Mouse (Mus musculus) embryonic facial prominence, embryonic 11.5 days (tissue): ENCODE results near the gene Castor1. TPM values are rescaled to one million over a fixed set of nuclear protein-coding genes. Genes with fewer than 3 reads are reported as not detected.
"Not testable (repeated sequence)": the region's sequence is repeated elsewhere in the genome, so short reads cannot be mapped to it uniquely, and the experiment has no call there.

Experiments used
- ATAC-seq: fragments of 200-750 bp; cut with Nextera tagmentation; replicated peaks from 2 replicates; pipeline ENCODE4 v1.8.0; 2017; ENCODE audit warnings: low read depth; ENCODE audit not compliant: insufficient number of reproducible peaks, low FRiP score, low TSS enrichment
- DNase-seq: peaks from one replicate; pipeline ENCODE4 v3.0.0-alpha.2; 2015; ENCODE audit warnings: low spot score
- H3K27ac ChIP-seq: fragments of 300-500 bp; sonication (generic); replicated peaks from 2 replicates; pipeline ENCODE4 v1.5.1; 2014; ENCODE audit warnings: mild to moderate bottlenecking, low read depth, low read length, control low read depth
- H3K27me3 ChIP-seq: fragments of 300-500 bp; sonication (generic); 2 replicates; pipeline ENCODE4 v1.6.1; 2014; ENCODE audit warnings: mild to moderate bottlenecking, low read length, moderate library complexity, mixed read lengths; ENCODE audit not compliant: control insufficient read depth, insufficient read depth
- H3K36me3 ChIP-seq: fragments of 300-500 bp; sonication (generic); replicated peaks from 2 replicates; pipeline ENCODE4 v1.6.1; 2014; ENCODE audit warnings: low read depth, mild to moderate bottlenecking, low read length, moderate library complexity, mixed read lengths; ENCODE audit not compliant: control insufficient read depth, insufficient read depth
- H3K4me1 ChIP-seq: fragments of 300-500 bp; sonication (generic); 2 replicates; pipeline ENCODE4 v1.6.1; 2014; ENCODE audit warnings: low read length, mixed read lengths; ENCODE audit not compliant: control insufficient read depth, insufficient read depth
- H3K4me2 ChIP-seq: fragments of 300-500 bp; sonication (generic); 2 replicates; pipeline ENCODE4 v1.6.1; 2014; ENCODE audit warnings: low read depth, mild to moderate bottlenecking, control low read depth, low read length, moderate library complexity
- H3K4me3 ChIP-seq: fragments of 300-500 bp; sonication (generic); 2 replicates; pipeline ENCODE4 v1.5.1; 2014; ENCODE audit warnings: low read depth, low read length, control low read depth
- H3K9ac ChIP-seq: fragments of 300-500 bp; sonication (generic); replicated peaks from 2 replicates; pipeline ENCODE4 v1.6.1; 2014; ENCODE audit warnings: mild to moderate bottlenecking, control low read depth, low read length
- H3K9me3 ChIP-seq: fragments of 300-500 bp; sonication (generic); replicated peaks from 2 replicates; pipeline ENCODE4 v1.6.1; 2016; ENCODE audit warnings: mild to moderate bottlenecking, low read length, inconsistent platforms, mixed read lengths; ENCODE audit not compliant: control insufficient read depth
- WGBS: fragments of 180-500 bp; shearing (Covaris S2); extraction: QIAGEN DNeasy Blood & Tissue Kit; methylation state at CpG from one replicate; pipeline ENCODE4 v1.1.7; 2014; 5-methylcytosine and 5-hydroxymethylcytosine counted together
- polyA plus RNA-seq: library from polyadenylated mRNA; unstranded; fragments of >200 nt; fragmentation: Nextera tagmentation; extraction: Ambion mirVana; gene quantifications from 2 replicates; pipeline ENCODE4 v1.2.1, GENCODE M21; 2014

Gene Castor1
- polyA plus RNA-seq = 1.7 and 2.3 TPM in 2 replicates

DNA sequence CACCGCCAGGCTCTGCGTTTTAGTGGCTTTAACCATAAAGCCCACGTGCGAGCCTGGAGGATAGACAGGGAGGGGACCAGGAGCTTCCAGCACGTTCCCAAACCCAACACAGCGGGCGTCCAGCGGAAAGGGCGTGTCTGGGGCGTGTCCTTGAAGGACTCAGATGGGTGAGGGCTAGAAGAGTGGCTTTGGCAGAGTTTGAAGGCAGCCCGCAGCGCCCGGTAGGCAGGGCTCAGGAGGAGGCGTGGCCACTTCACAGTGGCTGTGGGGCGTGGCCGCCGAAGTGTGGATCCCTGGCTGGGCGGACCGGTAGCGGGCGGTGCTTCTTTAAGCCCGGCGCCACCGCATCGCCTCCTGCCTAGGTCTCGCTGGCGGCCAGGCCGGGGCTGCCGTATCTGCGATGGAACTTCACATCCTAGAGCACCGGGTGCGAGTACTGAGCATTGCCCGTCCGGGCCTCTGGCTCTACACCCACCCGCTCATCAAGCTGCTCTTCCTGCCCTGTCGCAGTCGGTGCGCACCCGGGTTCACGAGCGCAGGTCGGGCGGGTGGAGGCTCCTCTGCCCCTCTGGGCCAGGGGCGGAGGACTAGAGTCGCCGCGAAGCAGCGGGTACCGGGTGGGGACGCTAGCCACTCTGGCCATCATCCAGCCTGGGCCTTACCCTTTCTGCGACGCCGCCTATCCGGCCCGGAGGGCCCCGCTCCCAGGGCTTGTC is at the start of gene Castor1:
Castor1 (plus strand) TSS at position 312 of the 716 bp plus-strand sequence.
- ATAC-seq (peak; percentile 77), DNase-seq (peak; percentile 87)
- Histone ChIP-seq H3K4me2 (peak within 1 kb of the TSS; percentile 93), H3K9me3 (no peaks in the 10 kb centered on the region), H3K9ac (peak within 1 kb of the TSS; percentile 43), H3K27ac (no peak within 1 kb of the TSS), H3K4me3 (peak within 1 kb of the TSS; percentile 44), H3K27me3 (peaks cover 7% of the 10 kb centered on the region; the same call in 1 of the 2 replicates), H3K36me3 (no peaks in the 10 kb centered on the region; the same call in 1 of the 2 replicates), H3K4me1 (no peaks in the 10 kb centered on the region; the same call in 1 of the 2 replicates)
- WGBS = 2% methylated on average over 53 of the region's 56 CpGs

DNA sequence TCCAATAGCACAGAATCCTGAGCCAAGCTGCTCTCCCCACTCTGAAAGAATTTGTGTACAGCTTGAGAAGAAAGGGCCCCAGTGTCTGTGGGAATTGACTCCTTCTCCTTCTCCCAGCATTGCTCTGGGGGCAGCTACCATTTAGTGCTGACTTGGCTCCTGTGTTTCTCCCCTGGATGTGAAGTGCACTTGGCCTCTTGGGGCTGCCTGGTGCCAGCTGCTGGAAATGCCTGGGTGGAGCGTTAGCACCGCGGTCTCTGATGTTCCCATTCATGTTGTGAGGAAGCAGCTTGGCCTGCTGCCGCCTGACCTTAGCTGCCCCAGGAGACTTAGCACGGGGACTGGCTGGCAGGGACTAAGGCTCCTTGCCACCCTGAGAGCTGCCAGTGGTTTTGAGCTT is 43.4 kb upstream of the Castor1 start:
- H3K27me3 ChIP-seq = no peaks in the 10 kb centered on the region
- H3K9ac ChIP-seq = no peak overlapping the region
- no peaks in the 10 kb centered on the region for H3K4me1 ChIP-seq
- H3K9me3 ChIP-seq = no peaks in the 10 kb centered on the region
- DNase-seq (no peak), ATAC-seq (no peak)
- 91% methylated on average over 5 of the region's 5 CpGs for WGBS
- peaks cover 57% of the 10 kb centered on the region for H3K36me3 ChIP-seq
- no peak overlapping the region for H3K4me2 ChIP-seq
- no peak overlapping the region for H3K4me3 ChIP-seq
- H3K27ac ChIP-seq = no peak overlapping the region

GRCm38 (mm10) chr11:4177716-4178115 is 40.3 kb upstream of the Castor1 start:
- 82% methylated on average over 4 of the region's 4 CpGs for WGBS
- no peak for DNase-seq

DNA sequence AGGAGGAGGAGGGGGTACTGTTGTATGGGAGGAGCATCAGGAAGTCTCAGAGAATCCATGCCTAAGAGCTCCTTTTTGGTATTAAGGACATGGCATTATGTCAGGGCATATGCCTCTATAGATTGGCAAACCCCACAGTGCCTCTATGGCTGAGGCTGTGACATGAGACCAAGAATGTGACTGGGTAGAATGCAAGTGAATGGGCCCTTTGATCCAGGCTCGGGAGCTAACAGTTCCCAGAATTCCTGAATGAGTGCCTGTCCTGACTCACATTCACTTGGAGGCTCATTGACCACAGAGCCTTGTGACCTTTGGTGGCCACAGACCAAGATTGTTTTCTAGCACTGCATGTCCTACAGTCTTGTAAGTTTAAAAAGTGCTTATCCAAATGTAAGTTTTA is 36.0 kb upstream of the Castor1 start:
- H3K4me3 ChIP-seq = no peak overlapping the region
- no peaks in the 10 kb centered on the region for H3K4me1 ChIP-seq
- H3K9me3 ChIP-seq = no peaks in the 10 kb centered on the region
- H3K27me3 ChIP-seq = no peaks in the 10 kb centered on the region
- 14% methylated on average over 1 of the region's 1 CpGs for WGBS
- no peak for DNase-seq
- H3K4me2 ChIP-seq = no peak overlapping the region
- no peak for ATAC-seq
- no peak overlapping the region for H3K27ac ChIP-seq
- H3K9ac ChIP-seq = no peak overlapping the region
- peaks cover 31% of the 10 kb centered on the region for H3K36me3 ChIP-seq

More at GRCm38 (mm10) chr11:4177716-4178115, 40.3 kb upstream of the Castor1 start:
- no peak overlapping the region for H3K9ac ChIP-seq
- no peak overlapping the region for H3K4me2 ChIP-seq
- no peaks in the 10 kb centered on the region for H3K4me1 ChIP-seq
- H3K27me3 ChIP-seq = no peaks in the 10 kb centered on the region
- peaks cover 62% of the 10 kb centered on the region for H3K36me3 ChIP-seq
- no peak overlapping the region for H3K4me3 ChIP-seq
- H3K9me3 ChIP-seq = no peaks in the 10 kb centered on the region
- no peak for ATAC-seq
- no peak overlapping the region for H3K27ac ChIP-seq

DNA sequence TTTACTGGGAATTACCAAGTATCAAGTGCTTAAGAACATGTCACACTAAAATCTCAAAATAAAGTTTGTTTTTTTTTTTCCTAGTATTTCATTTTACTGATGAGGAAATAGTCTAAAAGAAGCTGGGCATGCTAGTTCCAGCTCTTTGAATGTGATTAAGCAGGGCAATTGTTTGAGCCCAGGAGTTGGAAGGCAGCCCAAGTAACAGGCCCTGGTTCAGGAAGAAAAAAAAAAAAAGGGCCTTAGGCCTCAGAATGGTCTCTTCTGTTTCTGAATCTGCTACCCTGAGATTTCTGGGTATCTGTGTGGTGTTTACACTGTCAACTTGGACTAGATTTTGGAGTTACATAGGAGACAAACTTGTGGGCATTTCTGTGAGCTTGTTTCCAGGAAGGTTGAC is 34.5 kb upstream of the Castor1 start:
- H3K27ac ChIP-seq = no peak overlapping the region
- peaks cover 20% of the 10 kb centered on the region for H3K36me3 ChIP-seq
- H3K9ac ChIP-seq = no peak overlapping the region
- no peak for DNase-seq
- no peak overlapping the region for H3K4me3 ChIP-seq
- no peaks in the 10 kb centered on the region; the same call in 1 of the 2 replicates for H3K4me1 ChIP-seq
- H3K4me2 ChIP-seq = no peak overlapping the region
- no peak for ATAC-seq
- H3K9me3 ChIP-seq = no peaks in the 10 kb centered on the region
- H3K27me3 ChIP-seq = no peaks in the 10 kb centered on the region

DNA sequence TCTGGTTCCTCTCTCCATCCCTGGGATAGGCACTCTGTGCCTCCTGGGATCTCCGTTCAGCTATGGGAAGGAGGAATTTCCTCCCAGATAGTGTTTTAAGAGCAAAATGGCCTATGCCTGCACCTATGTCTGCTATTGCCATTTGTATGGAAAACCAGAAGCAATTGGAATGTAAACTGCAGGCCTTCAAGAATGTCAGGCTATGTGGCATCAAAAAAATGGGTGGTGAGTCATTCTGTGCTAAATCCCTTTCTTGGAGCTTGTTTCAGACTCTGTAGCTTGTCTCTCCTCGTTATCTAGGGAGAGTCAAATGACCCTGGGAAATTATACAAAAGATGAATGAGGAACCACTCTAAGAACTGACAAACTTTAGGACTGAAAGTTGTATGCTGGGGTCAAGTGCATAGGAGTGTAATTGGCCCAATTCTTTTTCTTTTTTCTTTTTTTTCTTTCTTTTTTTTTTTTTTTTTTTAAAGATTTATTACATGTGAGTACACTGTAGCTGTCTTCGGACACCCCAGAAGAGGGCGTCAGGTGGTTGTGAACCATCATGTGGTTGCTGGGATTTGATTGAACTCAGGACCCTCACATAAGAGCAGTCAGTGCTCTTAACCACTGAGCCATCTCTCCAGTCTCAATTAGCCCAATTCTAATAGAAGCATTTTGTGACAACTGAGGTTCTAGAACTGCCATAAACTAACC is 33.6 kb upstream of the Castor1 start:
- Histone ChIP-seq H3K4me2 (no peak overlapping the region), H3K4me1 (no peaks in the 10 kb centered on the region; the same call in 1 of the 2 replicates), H3K36me3 (peaks cover 11% of the 10 kb centered on the region), H3K27me3 (no peaks in the 10 kb centered on the region), H3K27ac (no peak overlapping the region), H3K4me3 (no peak overlapping the region), H3K9ac (no peak overlapping the region), H3K9me3 (no peaks in the 10 kb centered on the region)
- ATAC-seq (no peak), DNase-seq (no peak)
- WGBS = 75% methylated on average over 4 of the region's 4 CpGs

GRCm38 (mm10) chr11:4185480-4185879 is 32.5 kb upstream of the Castor1 start:
- not testable (repeated sequence) for H3K27me3 ChIP-seq, H3K4me3 ChIP-seq, H3K36me3 ChIP-seq, H3K4me2 ChIP-seq, H3K27ac ChIP-seq, ATAC-seq, H3K4me1 ChIP-seq, H3K9me3 ChIP-seq, H3K9ac ChIP-seq, DNase-seq
- WGBS = 87% methylated on average over 6 of the region's 6 CpGs
